Comparison of ENCODE assay signal across 10 mouse cellular contexts in genomic region chr1:50962649-50963000, GRCm38 (mm10).
DNase-seq lines count a peak whose midpoint lies in the region; ATAC-seq and TF ChIP-seq lines count a peak whose summit lies in the region.
"Had no signal": no experiment of that assay in that cellular context is flagged by ENCODE, and none has a peak within 500 bp of the region (broad histone marks: within the 10 kb centered on the region; RNA-seq: fewer than 3 reads in every experiment).

No protein-coding gene starts in this region.

- 19% methylated on average over 4 of the region's 4 CpGs for WGBS in kidney, postnatal 0 days
- WGBS in midbrain, embryonic 12.5 days, result 65% methylated on average over 4 of the region's 4 CpGs
- 70% methylated on average over 4 of the region's 4 CpGs for WGBS in midbrain, embryonic 10.5 days
- WGBS in stomach, embryonic 14.5 days, result 37% methylated on average over 4 of the region's 4 CpGs

- H3K9me3 ChIP-seq in kidney, postnatal 0 days (replicated peaks; ENCODE audit: low read length), result no peaks in the 10 kb centered on the region
- H3K9me3 ChIP-seq in midbrain, embryonic 12.5 days, result no peaks in the 10 kb centered on the region
- no peaks in the 10 kb centered on the region for H3K9me3 ChIP-seq in midbrain, embryonic 10.5 days (replicated peaks)
- no peaks in the 10 kb centered on the region for H3K9me3 ChIP-seq in stomach, embryonic 14.5 days (ENCODE audit: control insufficient read depth, low read depth, low read length)
- H3K9me3 ChIP-seq: liver, embryonic 13.5 days had no signal

- intact Hi-C loops in gastrocnemius, adult 2 months (cut with DNase I), result loop anchor here (1.0 to 10.0 kb wide), 4 partner anchors 182 to 632 kb away; no protein-coding TSS in a partner anchor

- H3K27ac ChIP-seq in gastrocnemius, adult 2 months, result peak overlapping the region; percentile 64
- no peak overlapping the region for H3K27ac ChIP-seq in kidney, postnatal 0 days
- no peak overlapping the region for H3K27ac ChIP-seq in midbrain, embryonic 12.5 days (replicated peaks)
- H3K27ac ChIP-seq in midbrain, embryonic 10.5 days (replicated peaks), result no peak overlapping the region
- H3K27ac ChIP-seq in stomach, embryonic 14.5 days (ENCODE audit: low read length), result no peak overlapping the region; the same call in 1 of the 2 replicates
- H3K27ac ChIP-seq: hindbrain, embryonic 14.5 days; liver, embryonic 13.5 days had no signal

- H3K27me3 ChIP-seq in kidney, postnatal 0 days (ENCODE audit: insufficient read depth, low read length), result no peaks in the 10 kb centered on the region
- no peaks in the 10 kb centered on the region for H3K27me3 ChIP-seq in midbrain, embryonic 12.5 days
- no peaks in the 10 kb centered on the region for H3K27me3 ChIP-seq in midbrain, embryonic 10.5 days (ENCODE audit: low read depth, poor library complexity, severe bottlenecking)
- H3K27me3 ChIP-seq in stomach, embryonic 14.5 days (ENCODE audit: control insufficient read depth, insufficient read depth, low read length), result no peaks in the 10 kb centered on the region
- H3K27me3 ChIP-seq: liver, embryonic 13.5 days had no signal

- H3K36me3 ChIP-seq in kidney, postnatal 0 days (ENCODE audit: insufficient read depth, low read length), result no peaks in the 10 kb centered on the region
- no peaks in the 10 kb centered on the region for H3K36me3 ChIP-seq in midbrain, embryonic 12.5 days
- no peaks in the 10 kb centered on the region for H3K36me3 ChIP-seq in midbrain, embryonic 10.5 days
- H3K36me3 ChIP-seq in stomach, embryonic 14.5 days (ENCODE audit: control insufficient read depth, insufficient read depth, low read length), result no peaks in the 10 kb centered on the region
- H3K36me3 ChIP-seq: liver, embryonic 13.5 days had no signal

- H3K4me3 ChIP-seq in gastrocnemius, adult 2 months, result peak overlapping the region; percentile 56
- 0 out of 2 replicates have a peak overlapping the region, but pooled peaks have one; percentile 6 for H3K4me3 ChIP-seq in kidney, postnatal 0 days (replicated peaks; ENCODE audit: low read depth, low read length)
- no peak overlapping the region for H3K4me3 ChIP-seq in midbrain, embryonic 12.5 days
- no peak overlapping the region for H3K4me3 ChIP-seq in midbrain, embryonic 10.5 days
- no peak overlapping the region for H3K4me3 ChIP-seq in stomach, embryonic 14.5 days (ENCODE audit: low read depth, low read length)
- H3K4me3 ChIP-seq: liver, embryonic 13.5 days had no signal

- no peak for ATAC-seq in kidney, postnatal 0 days (replicated peaks; ENCODE audit: low FRiP score, low read depth)
- ATAC-seq in midbrain, embryonic 12.5 days (ENCODE audit: low FRiP score, low read depth), result peak; percentile 34; the same call in 1 of the 2 replicates
- no peak for ATAC-seq in stomach, embryonic 14.5 days (ENCODE audit: insufficient number of reproducible peaks, insufficient read depth, low FRiP score, low read depth)

- no peak for TF ChIP-seq CTCF in gastrocnemius, adult 2 months (IDR thresholded peaks at IDR 0.05)
- no peak for TF ChIP-seq CTCF in kidney, postnatal 0 days (IDR thresholded peaks at IDR 0.05; ENCODE audit: low read depth)

- H3K4me2 ChIP-seq in kidney, postnatal 0 days (ENCODE audit: low read length), result peak overlapping the region; percentile 36
- no peak overlapping the region for H3K4me2 ChIP-seq in midbrain, embryonic 12.5 days (replicated peaks)
- H3K4me2 ChIP-seq in stomach, embryonic 14.5 days (replicated peaks; ENCODE audit: low read depth, low read length), result 0 out of 2 replicates have a peak overlapping the region, but pooled peaks have one; percentile 12
- H3K4me2 ChIP-seq: hindbrain, embryonic 14.5 days; liver, embryonic 13.5 days had no signal

- H3K4me1 ChIP-seq in kidney, postnatal 0 days (replicated peaks; ENCODE audit: insufficient read depth, low read length), result peaks cover 2% of the 10 kb centered on the region; the same call in 1 of the 2 replicates
- no peaks in the 10 kb centered on the region for H3K4me1 ChIP-seq in midbrain, embryonic 12.5 days
- H3K4me1 ChIP-seq in midbrain, embryonic 10.5 days, result no peaks in the 10 kb centered on the region
- no peaks in the 10 kb centered on the region for H3K4me1 ChIP-seq in stomach, embryonic 14.5 days (ENCODE audit: control insufficient read depth, insufficient read depth, low read length)
- H3K4me1 ChIP-seq: liver, embryonic 13.5 days had no signal

- no peak for DNase-seq in gastrocnemius, adult 2 months
- no peak for DNase-seq in gastrocnemius, adult 8-10 months (ENCODE audit: low spot score in 2 of 2)
- DNase-seq in kidney, postnatal 0 days (ENCODE audit: low spot score), result no peak
- no peak for DNase-seq in kidney, adult 11 months
- DNase-seq in midbrain, embryonic 10.5 days (ENCODE audit: low spot score), result no peak
- DNase-seq in right cerebral cortex, postnatal 36 days (ENCODE audit: low spot score in 2 of 2), result no peak
- DNase-seq: liver, embryonic 13.5 days had no signal

- H3K9ac ChIP-seq in kidney, postnatal 0 days (ENCODE audit: low read depth, low read length), result no peak overlapping the region
- H3K9ac ChIP-seq in midbrain, embryonic 12.5 days (replicated peaks), result no peak overlapping the region
- no peak overlapping the region for H3K9ac ChIP-seq in stomach, embryonic 14.5 days (replicated peaks; ENCODE audit: low read depth, low read length)
- H3K9ac ChIP-seq: hindbrain, embryonic 14.5 days; liver, embryonic 13.5 days had no signal

Comparison
In these comparisons a context has a peak if more than half of its experiments do, and no peak if none do; other contexts are left out.
1. H3K4me3 ChIP-seq: peak in gastrocnemius, adult 2 months (single experiment) and kidney, postnatal 0 days (single experiment); none in midbrain, embryonic 12.5 days (single experiment), midbrain, embryonic 10.5 days (single experiment) and stomach, embryonic 14.5 days (single experiment).